Mouse (Mus musculus) heart, adult 11 months (tissue): ENCODE measurements at regions not wholly inside any gene's neighbourhood (a gene's known extent, or its start where the extent isn't known, plus 50 kb on each side); places are given as distances from the start of the nearest gene placed in this dataset.

Source experiments
- DNase-seq: peaks from one replicate; pipeline ENCODE4 v3.0.0; 2022

DNA sequence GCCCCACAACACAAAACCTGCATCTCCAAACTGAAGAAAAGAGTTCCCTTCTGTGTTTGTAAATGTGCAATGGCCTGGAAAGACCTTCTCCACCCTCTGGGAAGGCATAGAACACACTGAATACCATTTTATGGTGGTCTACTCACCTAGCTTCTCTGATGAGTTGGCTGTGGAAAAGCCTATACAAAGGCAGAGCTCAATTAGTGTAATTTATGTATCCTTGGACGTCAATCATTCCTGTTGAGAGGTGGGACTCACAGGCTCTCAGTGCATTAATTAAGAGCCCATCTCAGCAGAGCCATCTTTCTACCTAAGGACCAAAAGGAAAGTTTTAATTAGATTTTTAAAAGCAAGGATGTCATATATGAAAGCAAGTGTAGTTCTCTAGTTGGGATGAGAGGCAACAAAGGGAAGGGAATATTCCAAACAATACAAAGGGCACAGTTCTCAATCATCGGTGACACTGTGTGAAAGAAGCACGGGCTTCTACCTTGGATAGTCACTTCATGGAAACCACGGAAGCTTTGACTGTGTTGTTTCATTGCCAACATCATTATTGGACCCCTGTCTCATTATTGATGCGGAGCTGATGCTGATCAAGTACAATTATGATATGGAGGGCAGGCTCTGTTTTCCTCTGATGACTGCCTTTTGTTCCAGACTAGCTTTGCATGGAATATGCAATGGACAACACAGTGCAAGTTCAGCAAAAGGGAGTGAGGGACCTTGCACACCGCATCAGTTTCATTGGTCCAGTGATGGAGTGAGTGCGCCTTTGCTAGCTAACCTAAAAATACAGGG is 392.5 kb upstream of the Tenm3 start:
- no peak for DNase-seq

DNA sequence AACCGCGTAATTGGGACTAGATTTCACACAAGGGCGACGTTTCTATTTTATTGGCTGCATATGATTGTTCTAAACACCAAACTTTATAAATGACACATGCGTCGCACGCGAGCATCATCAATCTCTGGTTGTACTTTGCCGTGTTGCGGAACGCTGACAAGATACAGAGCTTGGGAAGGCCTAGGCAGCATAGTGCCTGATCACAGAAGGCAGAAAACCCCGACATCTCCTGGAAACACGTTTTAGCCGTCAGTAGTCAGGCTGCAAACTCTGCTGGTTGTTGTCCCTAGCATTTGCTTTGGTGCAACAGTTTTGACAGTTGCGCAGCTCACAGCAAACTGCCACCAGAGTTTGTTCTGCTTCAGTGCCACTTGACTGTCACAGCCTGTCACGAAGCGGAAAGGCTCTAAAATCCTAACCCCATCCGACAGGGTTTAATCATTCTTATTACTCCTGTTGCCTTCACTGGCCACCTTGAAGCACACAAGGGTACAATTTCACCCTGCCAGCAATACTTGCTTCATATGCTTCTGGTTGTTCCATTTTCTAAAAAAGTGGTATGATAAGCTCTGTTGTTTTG is 380.2 kb upstream of the Tenm3 start:
- no peak for DNase-seq

- DNase-seq: no peak
Observed at GRCm38 (mm10) chr8:49195333-49195640, 351.5 kb upstream of the Tenm3 start.

DNA sequence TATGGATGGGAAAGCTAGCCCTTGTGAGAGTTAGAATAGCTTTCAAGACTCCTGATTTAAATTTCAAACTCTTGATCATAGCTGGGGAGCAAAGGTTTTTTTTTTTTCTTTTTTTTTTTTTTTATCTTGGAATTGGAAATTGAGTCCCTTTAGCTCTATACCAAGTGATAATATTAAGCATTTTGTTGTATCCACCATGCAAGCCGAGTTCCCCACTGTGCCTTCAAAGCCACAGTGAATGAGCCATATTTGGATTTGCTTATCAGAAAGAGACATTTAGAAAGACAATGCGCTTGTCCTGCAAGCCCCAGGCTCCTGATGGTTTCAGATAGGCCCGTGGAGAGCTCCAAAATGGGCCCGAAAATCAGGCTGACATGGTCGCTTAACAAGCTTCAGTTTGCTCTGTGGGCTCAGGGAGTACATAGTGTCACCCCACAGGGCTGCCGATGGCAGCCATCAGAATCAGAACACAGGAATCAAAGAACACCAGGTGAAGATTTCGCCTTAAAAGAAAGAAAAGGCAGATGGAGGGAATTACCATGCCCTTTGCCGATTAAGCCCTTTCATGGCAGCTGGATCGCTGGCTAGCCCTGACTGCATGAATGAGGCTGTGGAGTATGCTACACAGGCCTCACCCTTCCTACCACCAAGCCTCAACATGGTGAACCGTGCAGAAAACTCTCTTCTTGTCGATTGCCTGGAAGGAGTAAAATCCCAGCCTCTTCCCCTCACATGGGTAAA is 351.0 kb upstream of the Tenm3 start:
- no peak for DNase-seq

DNA sequence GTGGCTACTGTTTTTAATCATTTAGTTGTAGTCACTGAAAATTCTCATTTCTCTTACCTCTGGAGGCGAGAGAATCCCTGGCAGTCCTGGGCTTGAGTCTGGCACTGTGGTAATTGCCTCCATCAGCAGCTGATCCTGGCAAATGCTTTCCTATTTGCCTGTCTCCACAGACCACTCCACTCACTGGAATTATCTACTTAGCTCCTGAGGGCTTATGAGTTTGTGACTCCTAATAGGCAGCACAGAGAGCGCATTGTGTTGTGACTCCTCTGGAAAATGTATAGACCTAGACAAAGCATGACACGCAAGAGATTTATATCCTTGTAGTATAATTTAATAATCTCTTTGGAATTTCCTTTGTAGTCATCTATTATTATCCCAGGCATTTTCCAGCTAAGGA is 343.1 kb upstream of the Tenm3 start:
- no peak for DNase-seq

- DNase-seq: no peak
Observed at GRCm38 (mm10) chr8:49175386-49175785, 331.6 kb upstream of the Tenm3 start.

DNA sequence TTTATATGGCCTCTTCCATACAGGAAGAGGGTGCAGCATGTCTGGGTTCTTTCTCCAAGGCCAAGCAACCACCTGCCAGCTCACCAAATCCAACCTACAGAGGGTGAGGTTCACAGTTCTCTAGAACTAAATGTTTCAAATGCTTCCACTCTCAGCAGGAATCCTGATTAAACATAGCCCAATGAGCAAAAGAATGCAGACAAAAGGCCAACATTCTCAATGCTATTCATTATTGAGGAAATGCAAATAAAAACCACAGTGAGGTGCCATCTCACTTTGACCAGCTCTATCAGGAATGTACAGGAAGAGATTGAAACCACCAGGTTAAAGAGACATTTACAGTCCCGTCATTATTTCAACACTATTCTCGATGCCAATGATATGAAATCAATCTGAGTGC is 331.2 kb upstream of the Tenm3 start:
- DNase-seq: no peak

GRCm38 (mm10) chr8:49159318-49159717 is 315.6 kb upstream of the Tenm3 start:
- DNase-seq: no peak

GRCm38 (mm10) chr8:49158201-49158600 is 314.4 kb upstream of the Tenm3 start:
- no peak for DNase-seq

- peak; percentile 82 for DNase-seq
Observed at GRCm38 (mm10) chr8:49136503-49137044, 292.8 kb upstream of the Tenm3 start.

GRCm38 (mm10) chr8:49109095-49109494 is 265.3 kb upstream of the Tenm3 start:
- no peak for DNase-seq

DNA sequence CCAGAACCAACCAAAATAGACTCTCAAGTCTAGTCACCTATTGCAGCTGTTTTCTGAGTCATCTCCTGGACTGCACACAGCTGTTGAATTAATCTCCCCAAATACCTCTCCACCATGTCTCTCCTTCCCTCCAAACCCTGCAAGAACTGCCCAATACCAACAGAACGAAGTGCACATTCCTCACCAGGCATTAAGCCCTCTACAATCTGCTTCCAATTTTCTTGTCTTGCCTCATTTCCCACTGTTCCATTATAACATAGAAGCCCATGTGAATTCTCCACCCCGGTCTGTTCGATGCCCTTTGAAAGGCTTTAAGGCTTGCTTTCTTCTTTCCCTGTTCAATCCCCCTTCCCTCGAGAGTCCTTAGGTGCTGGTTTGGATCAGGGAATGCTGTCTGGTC is 264.9 kb upstream of the Tenm3 start:
- DNase-seq: no peak

- DNase-seq: no peak
Observed at GRCm38 (mm10) chr8:49106531-49106930, 262.8 kb upstream of the Tenm3 start.

- no peak for DNase-seq
Observed at GRCm38 (mm10) chr8:49101156-49101555, 257.4 kb upstream of the Tenm3 start.

GRCm38 (mm10) chr8:49084191-49084875 is 240.6 kb upstream of the Tenm3 start:
- DNase-seq: no peak

- peak; percentile 59 for DNase-seq
Observed at GRCm38 (mm10) chr8:49069451-49069850, 225.7 kb upstream of the Tenm3 start.

DNA sequence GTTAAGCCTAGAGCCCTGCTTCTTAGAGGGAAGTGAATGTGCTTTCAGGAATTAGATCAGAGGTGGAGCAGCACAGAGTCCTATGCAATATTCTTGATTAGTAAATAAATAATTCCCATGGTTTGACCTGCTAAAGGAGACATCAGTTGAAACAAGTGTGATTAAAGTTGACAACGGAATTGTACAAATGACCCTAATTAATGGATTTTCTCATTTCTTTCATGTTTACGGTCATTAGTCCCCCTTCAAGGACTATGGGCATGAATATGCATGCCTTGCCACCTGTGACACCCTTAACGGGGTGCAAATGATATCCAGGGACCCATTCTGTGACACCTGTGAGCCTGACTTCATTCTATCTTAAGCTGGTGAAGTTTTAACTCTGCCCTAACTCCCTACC is 219.5 kb upstream of the Tenm3 start:
- no peak for DNase-seq

DNA sequence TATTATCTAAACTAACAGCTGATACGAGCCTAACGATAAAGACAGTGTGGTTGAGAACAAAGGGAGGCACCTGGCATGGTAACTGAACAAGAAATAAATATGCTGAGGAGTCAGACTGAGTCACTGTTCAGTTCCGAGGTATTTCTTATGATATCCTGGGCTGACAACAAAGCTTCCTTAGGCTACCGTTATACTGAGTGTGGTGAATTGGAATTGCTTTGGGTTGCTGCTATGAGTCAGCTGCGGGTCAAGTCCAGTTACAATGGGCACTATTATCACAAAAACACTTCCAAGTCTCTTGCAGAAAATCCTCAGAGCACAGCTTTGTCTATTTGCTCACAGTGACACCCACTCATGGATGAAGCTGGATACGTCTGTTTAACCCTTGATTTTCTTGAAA is 199.5 kb upstream of the Tenm3 start:
- no peak for DNase-seq

GRCm38 (mm10) chr8:49035970-49036700 is 192.4 kb upstream of the Tenm3 start:
- no peak for DNase-seq

GRCm38 (mm10) chr8:49035519-49035918 is 191.8 kb upstream of the Tenm3 start:
- DNase-seq: no peak

GRCm38 (mm10) chr8:49030255-49030654 is 186.5 kb upstream of the Tenm3 start:
- no peak for DNase-seq

DNA sequence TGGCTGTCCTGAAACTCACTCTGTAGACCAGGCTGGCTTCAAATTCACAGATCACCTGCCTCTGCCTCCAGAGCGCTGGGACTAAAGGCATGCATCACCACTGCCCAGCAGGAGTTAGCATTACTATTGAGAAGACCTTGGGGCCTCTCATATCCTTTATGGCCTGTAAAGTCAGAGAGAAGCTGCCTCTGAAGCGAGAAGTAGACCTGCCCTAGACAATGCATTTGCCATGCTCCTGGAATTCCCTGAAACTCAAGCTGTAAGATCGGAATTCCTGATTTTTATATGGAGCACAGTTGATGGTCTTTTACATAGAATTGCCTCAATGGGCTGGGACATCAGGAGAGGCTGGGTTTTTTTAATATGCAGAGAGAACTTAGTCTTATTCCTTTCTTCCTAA is 174.0 kb upstream of the Tenm3 start:
- DNase-seq: peak; percentile 7

DNA sequence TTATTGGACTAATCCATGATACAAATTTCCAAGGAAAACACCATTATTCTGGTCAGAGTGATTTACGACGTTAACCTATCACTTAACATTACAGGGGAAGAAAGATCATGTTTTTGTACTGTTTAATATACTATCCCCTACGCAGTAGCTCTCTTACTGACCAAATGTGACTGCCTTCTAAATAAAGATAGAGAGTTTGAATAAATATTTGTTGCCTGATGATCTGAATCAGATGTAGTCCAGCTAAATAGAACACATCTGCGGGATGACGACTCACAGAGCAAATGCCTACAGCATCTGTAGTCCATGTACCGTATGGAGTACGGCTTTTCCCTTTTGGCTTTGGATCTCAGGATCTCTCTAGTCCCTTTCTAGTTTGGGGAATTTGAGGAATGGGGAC is 171.9 kb upstream of the Tenm3 start:
- DNase-seq: peak; percentile 10
